Mouse (Mus musculus) left cerebral cortex, postnatal 14 days (tissue): Measurements from ENCODE around the gene Rpa1. TPM values are rescaled to one million over a fixed set of nuclear protein-coding genes. Genes with fewer than 3 reads are reported as not detected.

ENCODE experiments used
- DNase-seq, 2 experiments: peaks; one replicate each; pipeline ENCODE4 v3.0.0; 2021 to 2022; ENCODE audit warnings: low spot score in 2 of 2, mixed read lengths in 1 of 2
- intact Hi-C: fragments of 180-260 bp; cut with DNase I; formaldehyde crosslinking; loops from one replicate; pipeline ENCODE4 v1.15.1; 2025
- microRNA-seq, 2 experiments: library from miRNA; unstranded; fragments of <30 nt; microRNA quantifications; one replicate each; pipeline ENCODE4 v1.2.0; 2022
- total RNA-seq, 2 experiments: library from RNA; stranded (reverse); gene quantifications; 2 replicates each; pipeline ENCODE4 v1.2.3; 2021

Gene Rpa1
- total RNA-seq, 2 experiments from 2014 or later: 43.8 to 47.9 TPM

DNA sequence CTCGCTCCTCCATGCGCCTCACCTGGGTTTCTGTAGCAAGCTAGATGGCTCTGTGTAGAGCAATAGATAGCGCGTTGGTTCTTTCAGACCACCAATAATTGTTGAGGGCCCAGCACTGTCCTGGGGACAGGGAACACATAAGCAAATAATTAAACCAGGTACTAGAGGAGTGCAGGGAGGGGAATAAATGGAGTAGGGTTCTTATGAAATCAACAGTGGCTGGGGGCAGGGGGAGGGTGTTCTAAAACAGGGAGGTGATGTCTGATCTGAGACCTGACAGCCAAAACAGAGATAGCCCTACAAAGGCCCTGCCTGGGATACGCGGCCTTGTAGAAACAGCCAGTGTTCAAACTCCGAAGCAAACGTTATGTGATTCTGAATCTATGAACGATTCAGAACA is 98.5 kb downstream of the Rpa1 start:
- intact Hi-C loops: no loop called here
- no peak for DNase-seq

Small RNA genes lying within 50 kb of the gene (microRNA-seq; reads per million reads assigned to microRNA genes)
- 0 reads per million in 2 experiments for gene Gm47300

Other genes starting within 250 kb of the Rpa1 start
- 1 to 10 TPM; 5.0 to 5.2 TPM for gene Hic1, start 178.8 kb downstream of the Rpa1 start, total RNA-seq
- 10 to 100 TPM; 10.0 to 10.2 TPM for gene Ovca2, start 169.5 kb downstream of the Rpa1 start, total RNA-seq
- 10 to 100 TPM; 22.0 to 23.7 TPM for gene Dph1, start 157.1 kb downstream of the Rpa1 start, total RNA-seq
- 10 to 100 TPM; 59.5 to 65.9 TPM for gene Rtn4rl1, start 154.5 kb downstream of the Rpa1 start, total RNA-seq
- gene Smyd4, start 109 bp upstream of the Rpa1 start, total RNA-seq: 10 to 100 TPM; 10.6 to 11.6 TPM
- 10 to 100 TPM; 16.4 to 17.5 TPM for gene Serpinf1, start 74.4 kb upstream of the Rpa1 start, total RNA-seq
- not detected for gene Serpinf2, start 91.3 kb upstream of the Rpa1 start, total RNA-seq
- 10 to 100 TPM; 20.0 to 20.7 TPM for gene Wdr81, start 106.4 kb upstream of the Rpa1 start, total RNA-seq
- gene Tlcd2, start 113.4 kb upstream of the Rpa1 start, total RNA-seq: under 1 TPM; 0.33 to 0.95 TPM
- gene Prpf8, start 138.5 kb upstream of the Rpa1 start, total RNA-seq: 100 to 1,000 TPM; 115 to 116 TPM
- gene Rilp, start 161.8 kb upstream of the Rpa1 start, total RNA-seq: 1 to 10 TPM; 2.0 to 2.5 TPM
- 1 to 10 TPM; 3.0 to 3.3 TPM for gene Scarf1, start 165.2 kb upstream of the Rpa1 start, total RNA-seq
- 10 to 100 TPM; 53.0 to 61.5 TPM for gene Slc43a2, start 183.4 kb upstream of the Rpa1 start, total RNA-seq
- gene Pitpna, start 239.8 kb upstream of the Rpa1 start, total RNA-seq: 100 to 1,000 TPM; 336 to 338 TPM